Mouse (Mus musculus) R1 (cell line): ENCODE results near the gene Zfp819.
A peak's percentile ranks its signal among the peaks of the same experiment; 100 is the strongest.

Source experiments
- DNase-seq: peaks from one replicate; pipeline ENCODE4 v3.0.0-alpha.2; 2018; ENCODE audit warnings: low read depth, low spot score

The Zfp819 gene

GRCm38 (mm10) chr7:43606896-43607742, at the start of gene Zfp819:
Gene Zfp819 (plus strand): TSS chr7:43607169.
- DNase-seq, result peak; percentile 94

GRCm38 (mm10) chr7:43562006-43562633, 44.8 kb upstream of the Zfp819 start, which contains the start of gene Zfp658:
Gene Zfp658 (plus strand): TSS chr7:43562256.
- peak; percentile 99 for DNase-seq

GRCm38 (mm10) chr7:43562651-43563070, 44.3 kb upstream of the Zfp819 start:
- DNase-seq, result peak; percentile 95

- peak; percentile 6 for DNase-seq
These were observed 43.7 kb upstream of the Zfp819 start for GRCm38 (mm10) chr7:43563300-43563699.

- DNase-seq, result no peak
These were observed 35.8 kb upstream of the Zfp819 start for GRCm38 (mm10) chr7:43571216-43571615.

- DNase-seq, result peak; percentile 99
These were observed 27.4 kb upstream of the Zfp819 start, which contains the start of gene Zfp719 for GRCm38 (mm10) chr7:43579440-43580171. Gene Zfp719 (plus strand): TSS chr7:43579610.

GRCm38 (mm10) chr7:43580526-43580925, 26.4 kb upstream of the Zfp819 start:
- DNase-seq, result no peak

- peak; percentile 35 for DNase-seq
These were observed 22.2 kb upstream of the Zfp819 start for GRCm38 (mm10) chr7:43584790-43585189.

- DNase-seq, result peak; percentile 83
These were observed 5.1 kb upstream of the Zfp819 start for GRCm38 (mm10) chr7:43601884-43602283.

GRCm38 (mm10) chr7:43607743-43608287, 846 bp downstream of the Zfp819 start:
- peak; percentile 96 for DNase-seq

- DNase-seq, result peak; percentile 50
These were observed 1.4 kb downstream of the Zfp819 start for GRCm38 (mm10) chr7:43608316-43608824.

GRCm38 (mm10) chr7:43613816-43614551, 7.0 kb downstream of the Zfp819 start:
- no peak for DNase-seq

- no peak for DNase-seq
These were observed 16.0 kb downstream of the Zfp819 start for GRCm38 (mm10) chr7:43622927-43623326.

- peak; percentile 52 for DNase-seq
These were observed 16.9 kb downstream of the Zfp819 start for GRCm38 (mm10) chr7:43623819-43624218.

- DNase-seq, result no peak
These were observed 18.1 kb downstream of the Zfp819 start for GRCm38 (mm10) chr7:43625065-43625464.

- no peak for DNase-seq
These were observed 18.9 kb downstream of the Zfp819 start for GRCm38 (mm10) chr7:43625794-43626422.

GRCm38 (mm10) chr7:43633940-43634339, 27.0 kb downstream of the Zfp819 start:
- DNase-seq, result no peak

GRCm38 (mm10) chr7:43634500-43634899, 27.5 kb downstream of the Zfp819 start, which contains the start of gene Ceacam18:
Gene Ceacam18 (plus strand): TSS chr7:43634707.
- DNase-seq, result no peak

- no peak for DNase-seq
These were observed 29.2 kb downstream of the Zfp819 start for GRCm38 (mm10) chr7:43636194-43636593.

- DNase-seq, result no peak
These were observed 30.1 kb downstream of the Zfp819 start for GRCm38 (mm10) chr7:43637118-43637517.
